Mouse (Mus musculus) cerebellum, adult 11-12 months (tissue): Measurements from ENCODE around the gene Ttf2.

Source experiments
- DNase-seq: peaks from one replicate; pipeline ENCODE4 v3.0.0; 2022

Gene Ttf2

GRCm38 (mm10) chr3:100911026-100911425, 58.4 kb downstream of the Ttf2 start:
- DNase-seq, result no peak

GRCm38 (mm10) chr3:100910621-100911020, 58.8 kb downstream of the Ttf2 start:
- DNase-seq, result no peak

- DNase-seq, result no peak
Measured at GRCm38 (mm10) chr3:100908594-100908993, 60.9 kb downstream of the Ttf2 start.

GRCm38 (mm10) chr3:100906916-100907315, 62.5 kb downstream of the Ttf2 start:
- no peak for DNase-seq

GRCm38 (mm10) chr3:100906128-100906527, 63.3 kb downstream of the Ttf2 start:
- no peak for DNase-seq

- no peak for DNase-seq
Measured at GRCm38 (mm10) chr3:100895500-100895899, 74.0 kb downstream of the Ttf2 start.

GRCm38 (mm10) chr3:100892383-100893335, 76.8 kb downstream of the Ttf2 start:
- no peak for DNase-seq

- no peak for DNase-seq
Measured at GRCm38 (mm10) chr3:100890406-100890805, 79.1 kb downstream of the Ttf2 start.

- DNase-seq, result no peak
Measured at GRCm38 (mm10) chr3:100889234-100889633, 80.2 kb downstream of the Ttf2 start.
